Comparison of ENCODE assay signal across 9 mouse cellular contexts in genomic region chr5:115214864-115215263, GRCm38 (mm10). TPM values are rescaled to one million over a fixed set of nuclear protein-coding genes. Genes with fewer than 3 reads are reported as not detected.
DNase-seq lines count a peak whose midpoint lies in the region; ATAC-seq and TF ChIP-seq lines count a peak whose summit lies in the region.
"Had no signal": no experiment of that assay in that cellular context is flagged by ENCODE, and none has a peak within 500 bp of the region (broad histone marks: within the 10 kb centered on the region; RNA-seq: fewer than 3 reads in every experiment).

No protein-coding gene starts in this region.

- H3K4me1 ChIP-seq in liver, embryonic 13.5 days (replicated peaks): no peaks in the 10 kb centered on the region
- H3K4me1 ChIP-seq in stomach, postnatal 0 days (replicated peaks; ENCODE audit: control insufficient read depth, insufficient read depth): no peaks in the 10 kb centered on the region

- DNase-seq in gastrocnemius, adult 2 months: peak; percentile 32
- no peak for DNase-seq in gastrocnemius, postnatal 14 days
- peak; percentile 74 for DNase-seq in embryo, embryonic 11 days
- DNase-seq in heart, postnatal 4 days: peak; percentile 41
- no peak for DNase-seq in liver, embryonic 13.5 days
- no peak for DNase-seq in stomach, postnatal 0 days (ENCODE audit: low spot score)
- DNase-seq in urinary bladder, postnatal 4 days (ENCODE audit: low spot score in 2 of 2): no peak

- no peak for TF ChIP-seq EP300 in stomach, postnatal 0 days (optimal IDR thresholded peaks at IDR 0.05)

- H3K9me3 ChIP-seq in liver, embryonic 13.5 days (replicated peaks): 0 out of 2 replicates have a peak, but pooled peaks cover 4% of the 10 kb centered on the region
- H3K9me3 ChIP-seq in stomach, postnatal 0 days (ENCODE audit: control insufficient read depth, low read length): no peaks in the 10 kb centered on the region

- no peaks in the 10 kb centered on the region for H3K36me3 ChIP-seq in liver, embryonic 13.5 days
- no peaks in the 10 kb centered on the region for H3K36me3 ChIP-seq in stomach, postnatal 0 days (ENCODE audit: control insufficient read depth, insufficient read depth, low read length)

- 0 out of 2 replicates have a peak overlapping the region, but pooled peaks have one; percentile 33 for H3K4me2 ChIP-seq in liver, embryonic 13.5 days
- H3K4me2 ChIP-seq in stomach, postnatal 0 days (replicated peaks; ENCODE audit: low read depth): peak overlapping the region; percentile 55

- H3K4me3 ChIP-seq in gastrocnemius, adult 2 months: peak overlapping the region; percentile 59
- H3K4me3 ChIP-seq in liver, embryonic 13.5 days (replicated peaks): 0 out of 2 replicates have a peak overlapping the region, but pooled peaks have one; percentile 16
- peak overlapping the region; percentile 31 for H3K4me3 ChIP-seq in stomach, postnatal 0 days (ENCODE audit: low read depth, low read length)
- H3K4me3 ChIP-seq: erythroblast, embryonic 14.5 days had no signal

- intact Hi-C loops in gastrocnemius, adult 2 months (cut with DNase I): no loop called here
- intact Hi-C loops in gastrocnemius, postnatal 14 days (cut with DNase I; ENCODE audit: low total_unique reads): no loop called here

- ATAC-seq in CD4-positive, CD25-positive, alpha-beta regulatory T cell, adult 4 months: peak; percentile 37
- no peak for ATAC-seq in liver, embryonic 13.5 days (ENCODE audit: low read depth)
- no peak for ATAC-seq in stomach, postnatal 0 days (ENCODE audit: low FRiP score, low TSS enrichment)

- peaks cover 77% of the 10 kb centered on the region for H3K27me3 ChIP-seq in liver, embryonic 13.5 days
- H3K27me3 ChIP-seq in stomach, postnatal 0 days (ENCODE audit: control insufficient read depth, insufficient read depth, low read length): no peaks in the 10 kb centered on the region

- 1% methylated on average over 17 of the region's 17 CpGs for WGBS in liver, embryonic 13.5 days (ENCODE audit: insufficient replicate concordance)
- WGBS in stomach, postnatal 0 days: 1% methylated on average over 17 of the region's 17 CpGs

- H3K27ac ChIP-seq in gastrocnemius, adult 2 months: peak overlapping the region; percentile 51
- no peak overlapping the region for H3K27ac ChIP-seq in liver, embryonic 13.5 days
- H3K27ac ChIP-seq in stomach, postnatal 0 days (replicated peaks): no peak overlapping the region

- TF ChIP-seq CTCF in gastrocnemius, adult 2 months (IDR thresholded peaks at IDR 0.05): no peak
- TF ChIP-seq CTCF in stomach, postnatal 0 days (IDR thresholded peaks at IDR 0.05; ENCODE audit: low read depth): no peak

- H3K9ac ChIP-seq in liver, embryonic 13.5 days: no peak overlapping the region
- 0 out of 2 replicates have a peak overlapping the region, but pooled peaks have one; percentile 47 for H3K9ac ChIP-seq in stomach, postnatal 0 days (ENCODE audit: low read length)

RNA-seq across cellular contexts. Expression of gene Cabp1, which starts 20.7 kb away (rescaled TPM):
- total RNA-seq in gastrocnemius, adult 2 months (2021): 1 to 10 TPM in 1 of 2 experiments, under 1 TPM in 1; 0.79 to 1.5 TPM
- 1 to 10 TPM; 1.2 to 1.3 TPM for total RNA-seq in gastrocnemius, postnatal 14 days (2021)
- polyA plus RNA-seq in CD4-positive, CD25-positive, alpha-beta regulatory T cell, adult 4 months (2017; shearing (Covaris generic)): not detected
- total RNA-seq in heart, postnatal 4 days (2021): 1 to 10 TPM; 5.5 to 6.6 TPM
- polyA plus RNA-seq in liver, embryonic 13.5 days (2015; fragmentation: Nextera tagmentation; extraction: Ambion mirVana): not detected in 2 replicates
- 0.44 and 0.67 TPM in 2 replicates for polyA plus RNA-seq in stomach, postnatal 0 days (2015; fragmentation: Nextera tagmentation; extraction: Ambion mirVana)
- polyA plus RNA-seq: erythroblast, embryonic 14.5 days had no signal

RNA-seq across cellular contexts. Expression of gene Pop5, which starts 20.8 kb away (rescaled TPM):
- total RNA-seq in gastrocnemius, adult 2 months (2021): 10 to 100 TPM; 27.8 to 51.7 TPM
- total RNA-seq in gastrocnemius, postnatal 14 days (2021): 10 to 100 TPM; 24.0 to 25.4 TPM
- 100 to 1,000 TPM in 1 of 2 experiments, 10 to 100 TPM in 1; 84.0 to 114 TPM for polyA plus RNA-seq in CD4-positive, CD25-positive, alpha-beta regulatory T cell, adult 4 months (2017; shearing (Covaris generic))
- total RNA-seq in heart, postnatal 4 days (2021): 10 to 100 TPM; 21.1 to 26.1 TPM
- 120 and 127 TPM in 2 replicates for polyA plus RNA-seq in liver, embryonic 13.5 days (2015; fragmentation: Nextera tagmentation; extraction: Ambion mirVana)
- 83.9 and 85.3 TPM in 2 replicates for polyA plus RNA-seq in stomach, postnatal 0 days (2015; fragmentation: Nextera tagmentation; extraction: Ambion mirVana)

RNA-seq across cellular contexts. Expression of gene Mlec, which starts 56.9 kb away (rescaled TPM):
- total RNA-seq in gastrocnemius, adult 2 months (2021): 100 to 1,000 TPM; 138 to 200 TPM
- 100 to 1,000 TPM; 216 to 235 TPM for total RNA-seq in gastrocnemius, postnatal 14 days (2021)
- polyA plus RNA-seq in CD4-positive, CD25-positive, alpha-beta regulatory T cell, adult 4 months (2017; shearing (Covaris generic)): 10 to 100 TPM; 28.9 to 37.0 TPM
- total RNA-seq in heart, postnatal 4 days (2021): 100 to 1,000 TPM; 104 to 111 TPM
- 23.0 and 26.0 TPM in 2 replicates for polyA plus RNA-seq in liver, embryonic 13.5 days (2015; fragmentation: Nextera tagmentation; extraction: Ambion mirVana)
- polyA plus RNA-seq in stomach, postnatal 0 days (2015; fragmentation: Nextera tagmentation; extraction: Ambion mirVana): 30.4 and 34.0 TPM in 2 replicates

RNA-seq across cellular contexts. Expression of gene Rnf10, which starts 57.8 kb away (rescaled TPM):
- total RNA-seq in gastrocnemius, adult 2 months (2021): 100 to 1,000 TPM; 269 to 274 TPM
- total RNA-seq in gastrocnemius, postnatal 14 days (2021): 100 to 1,000 TPM; 238 to 257 TPM
- polyA plus RNA-seq in CD4-positive, CD25-positive, alpha-beta regulatory T cell, adult 4 months (2017; shearing (Covaris generic)): 10 to 100 TPM; 30.5 to 36.5 TPM
- total RNA-seq in heart, postnatal 4 days (2021): 100 to 1,000 TPM; 277 to 284 TPM
- 122 and 126 TPM in 2 replicates for polyA plus RNA-seq in liver, embryonic 13.5 days (2015; fragmentation: Nextera tagmentation; extraction: Ambion mirVana)
- 84.0 and 93.0 TPM in 2 replicates for polyA plus RNA-seq in stomach, postnatal 0 days (2015; fragmentation: Nextera tagmentation; extraction: Ambion mirVana)

Comparison
In these comparisons a context has a peak if more than half of its experiments do, and no peak if none do; other contexts are left out.
1. DNase-seq: peak in gastrocnemius, adult 2 months (single experiment), embryo, embryonic 11 days (single experiment) and heart, postnatal 4 days (single experiment); none in gastrocnemius, postnatal 14 days (single experiment), liver, embryonic 13.5 days (single experiment), stomach, postnatal 0 days (single experiment) and urinary bladder, postnatal 4 days (0 of 2).
2. Peak in every context shown above with its lines, with median percentiles within 50 percentile points of each other: H3K4me3 ChIP-seq.